Mouse (Mus musculus) heart, postnatal 25 days (tissue): Measurements from ENCODE around the gene Ubxn4. TPM values are rescaled to one million over a fixed set of nuclear protein-coding genes. Genes with fewer than 3 reads are reported as not detected.
"Not testable (repeated sequence)": the region's sequence is repeated elsewhere in the genome, so short reads cannot be mapped to it uniquely, and the experiment has no call there.

Experiments used
- DNase-seq: peaks from one replicate; pipeline ENCODE4 v3.0.0; 2022; ENCODE audit warnings: low spot score
- intact Hi-C: fragments of 180-260 bp; cut with DNase I; formaldehyde crosslinking; loops from one replicate; pipeline ENCODE4 v1.15.1; 2025
- microRNA-seq: library from miRNA; unstranded; fragments of <30 nt; microRNA quantifications from one replicate; pipeline ENCODE4 v1.2.0, GENCODE M21; 2022
- total RNA-seq, 2 experiments: library from RNA; stranded (reverse); gene quantifications; 2 replicates each; pipeline ENCODE4 v1.2.3; 2021

Gene Ubxn4
- total RNA-seq, 2 experiments from 2014 or later, result 33.4 to 37.6 TPM

DNA sequence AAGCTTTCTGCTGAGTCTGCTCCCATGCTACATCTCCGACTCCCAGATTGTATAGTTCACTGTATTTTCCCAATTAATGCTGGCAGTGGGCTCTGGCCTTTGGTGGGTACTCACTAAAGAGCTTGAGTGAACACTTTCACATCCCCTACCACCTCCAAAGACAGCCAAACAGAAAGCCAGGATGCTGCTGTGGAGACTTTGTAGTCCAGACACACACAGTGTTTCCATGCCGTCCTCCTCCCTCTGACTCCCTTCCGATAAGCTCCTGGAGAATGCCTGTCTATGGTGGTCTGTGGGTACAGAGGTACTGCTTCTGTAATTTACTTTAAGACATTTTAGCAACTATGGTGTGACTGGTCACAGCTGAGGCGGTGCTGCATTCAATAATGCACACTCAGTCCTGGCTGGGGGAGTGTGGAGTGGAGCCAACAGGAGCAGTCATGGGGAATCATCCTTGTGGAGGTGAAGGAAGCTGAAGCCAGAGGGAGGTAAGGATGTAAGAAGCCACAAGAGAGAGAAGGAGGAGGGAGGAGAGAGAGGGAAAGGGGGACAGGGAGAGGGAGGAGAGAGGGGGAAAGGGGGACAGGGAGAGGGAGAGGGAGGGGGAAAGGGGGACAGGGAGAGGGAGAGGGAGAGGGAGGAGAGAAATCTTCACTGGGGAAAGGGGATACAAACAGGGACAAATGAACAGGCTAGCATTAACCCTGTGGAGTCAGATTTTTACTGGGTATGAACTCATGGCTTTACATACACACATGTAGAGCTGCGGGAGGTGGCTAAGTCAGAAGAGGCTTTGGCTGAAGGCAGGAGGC is 52.2 kb downstream of the Ubxn4 start:
- intact Hi-C loops, result no loop called here
- DNase-seq, result no peak

DNA sequence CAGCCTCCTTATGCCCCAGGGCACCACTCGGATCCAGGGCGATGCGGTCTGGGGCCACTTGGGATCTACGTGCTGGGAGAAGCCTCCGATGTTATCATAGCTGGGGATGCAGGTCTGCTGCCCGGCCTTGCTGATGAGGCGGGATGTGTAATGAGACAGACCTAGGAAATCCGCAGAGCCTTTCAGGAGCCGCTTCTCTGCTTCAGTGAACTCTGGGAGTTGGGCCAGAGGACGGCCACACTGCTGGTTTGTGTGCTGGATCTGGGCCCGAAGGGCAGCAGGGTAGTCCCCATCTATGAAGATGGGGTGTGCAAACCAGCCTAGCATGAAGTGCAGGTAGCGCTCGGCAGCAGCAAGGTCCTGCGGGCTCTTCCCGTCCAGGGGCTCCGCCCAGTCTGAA is 60.1 kb downstream of the Ubxn4 start:
- DNase-seq, result no peak
- intact Hi-C loops, result no loop called here

DNA sequence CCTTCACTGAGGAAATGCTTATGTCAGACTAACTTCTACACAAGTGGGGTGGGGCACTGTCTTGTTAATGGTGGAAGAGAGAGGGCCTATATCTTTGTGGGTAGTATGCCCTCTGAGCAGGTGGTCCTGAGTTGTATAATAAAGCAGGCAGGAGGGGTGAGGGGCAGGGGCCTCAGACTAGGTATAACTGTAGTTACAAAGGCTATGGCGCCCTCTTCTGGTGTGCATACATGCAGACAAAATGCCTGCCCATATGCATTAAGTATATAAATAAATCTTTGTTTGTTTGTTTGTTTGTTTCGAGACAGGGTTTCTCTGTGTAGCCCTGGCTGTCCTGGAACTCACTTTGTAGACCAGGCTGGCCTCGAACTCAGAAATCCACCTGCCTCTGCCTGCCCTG is 65.3 kb downstream of the Ubxn4 start:
- DNase-seq, result no peak
- intact Hi-C loops, result no loop called here

DNA sequence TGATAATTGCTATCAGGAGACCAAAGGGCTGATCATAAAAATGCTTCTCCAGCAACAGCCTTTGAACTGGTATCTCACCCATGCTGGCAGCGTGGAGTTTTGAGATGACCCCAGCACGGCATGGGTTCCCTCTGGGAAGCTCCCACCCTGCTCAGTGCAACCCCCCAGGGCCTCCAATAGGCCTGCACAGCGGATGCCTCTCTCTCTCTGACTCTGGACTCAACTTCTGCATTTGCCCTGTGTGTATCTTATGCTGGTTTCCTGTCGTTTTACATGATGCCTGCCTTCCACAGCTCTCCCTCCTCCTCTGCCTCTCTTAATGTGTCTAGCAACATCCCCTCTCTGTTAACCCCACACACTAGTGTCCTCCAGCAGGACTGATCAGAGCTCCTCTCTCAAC is 70.9 kb downstream of the Ubxn4 start:
- intact Hi-C loops, result no loop called here
- no peak for DNase-seq

DNA sequence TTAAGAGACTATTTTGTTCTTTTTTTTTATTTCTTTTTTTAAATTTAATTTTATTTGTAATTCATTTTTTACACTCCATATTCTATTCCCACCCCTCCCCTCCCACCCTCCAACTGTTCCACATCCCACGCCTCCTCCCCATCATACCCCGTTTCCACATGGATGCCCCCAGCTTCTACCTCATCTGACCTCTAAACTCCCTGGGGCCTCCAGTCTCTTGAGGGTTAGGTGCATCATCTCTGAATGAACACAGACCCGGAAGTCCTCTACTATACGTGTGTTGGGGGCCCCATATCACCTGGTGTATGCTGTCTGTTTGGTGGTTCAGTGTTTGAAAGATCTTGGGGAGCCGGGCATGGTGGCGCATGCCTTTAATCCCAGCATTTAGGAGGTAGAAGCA is 75.5 kb downstream of the Ubxn4 start:
- DNase-seq, intact Hi-C loops: not testable (repeated sequence)

DNA sequence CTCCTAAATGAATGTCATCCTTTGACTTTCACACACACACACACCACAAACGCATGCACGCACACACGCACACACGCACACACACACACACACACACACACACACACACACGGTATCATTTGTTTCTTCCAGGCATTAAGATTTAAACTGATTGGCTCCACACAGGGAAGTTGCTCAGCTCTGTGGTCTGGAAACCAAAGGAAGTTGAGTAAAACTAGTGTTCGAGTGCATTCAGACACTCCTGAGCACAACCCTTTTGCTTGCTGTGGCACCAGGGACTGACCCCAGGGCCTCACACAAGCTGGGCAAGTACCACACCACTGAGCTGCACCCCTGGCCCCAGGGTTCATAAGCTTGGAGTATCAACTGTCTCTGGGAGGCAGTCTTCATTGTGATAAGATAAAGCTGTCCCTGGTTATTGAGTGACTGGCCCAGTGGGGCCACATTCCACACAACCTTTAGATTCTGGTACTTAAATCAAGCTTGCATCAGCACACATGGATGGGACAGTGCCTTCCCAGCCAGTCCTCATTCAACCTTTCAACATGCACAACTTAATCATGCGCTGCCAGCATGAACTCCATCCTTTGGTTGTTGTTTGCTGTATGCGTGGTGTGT is 79.4 kb downstream of the Ubxn4 start:
- no peak for DNase-seq
- intact Hi-C loops, result no loop called here

- intact Hi-C loops, result no loop called here
- DNase-seq, result no peak
These were observed 81.0 kb downstream of the Ubxn4 start for GRCm38 (mm10) chr1:128324776-128325175.

DNA sequence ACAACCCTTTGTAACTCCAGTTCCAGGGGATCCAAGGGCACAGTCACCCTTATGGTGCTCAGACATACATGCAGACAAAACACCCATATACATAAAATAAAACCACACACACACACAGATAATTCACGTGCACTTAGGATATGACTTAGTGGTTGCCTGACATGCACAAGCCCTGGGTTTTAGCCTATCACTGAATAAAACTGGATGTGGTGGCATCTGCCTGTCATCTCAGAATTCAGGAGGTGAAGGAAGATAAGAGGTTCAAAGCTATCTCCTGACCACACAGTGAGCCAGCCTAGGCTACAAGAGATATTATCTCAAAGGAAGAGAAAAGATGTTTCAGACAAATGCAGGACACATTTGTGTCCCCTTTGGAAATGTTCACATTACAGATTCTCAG is 83.4 kb downstream of the Ubxn4 start:
- no peak for DNase-seq
- intact Hi-C loops, result no loop called here

DNA sequence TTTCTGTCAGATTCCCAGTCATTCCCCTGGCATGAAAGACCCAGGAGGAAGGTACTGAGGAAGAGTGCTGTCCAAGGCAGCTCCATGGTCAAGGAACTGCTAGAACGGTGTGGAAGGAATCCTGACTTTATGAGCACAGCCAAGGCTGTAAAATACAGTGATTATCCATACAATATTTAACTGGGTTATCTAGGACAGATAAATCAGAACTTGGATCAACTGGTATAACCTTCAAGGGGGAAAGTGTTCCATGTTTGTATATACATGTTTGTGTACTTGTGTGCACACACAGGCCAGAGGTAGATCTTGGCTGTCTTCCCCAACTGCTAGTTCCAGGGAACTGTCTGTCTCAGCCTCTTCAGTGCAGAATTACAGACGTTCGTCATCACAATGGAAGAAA is 84.5 kb downstream of the Ubxn4 start, which contains the start of gene Lct:
TSS of gene Lct (minus strand) at position 101 of the 400 bp plus-strand sequence.
- intact Hi-C loops, result no loop called here
- DNase-seq, result no peak

Small RNA genes within 50 kb of the gene (microRNA-seq; reads per million reads assigned to microRNA genes)
- gene Mir128-1, result 230 reads per million, percentile 66 among the genes with 10 or more reads in this experiment

Other genes with a start within 250 kb of the Ubxn4 start
- 1 to 10 TPM; 3.5 to 3.8 TPM for gene Zranb3, start 140.9 kb upstream of the Ubxn4 start, total RNA-seq
- gene R3hdm1, start 140.7 kb upstream of the Ubxn4 start, total RNA-seq, result 10 to 100 TPM; 50.2 to 51.6 TPM
- gene Lct, start 84.4 kb downstream of the Ubxn4 start, total RNA-seq, result not detected
- gene Mcm6, start 115.7 kb downstream of the Ubxn4 start, total RNA-seq, result 1 to 10 TPM; 6.3 to 6.4 TPM
- 10 to 100 TPM; 61.0 to 63.0 TPM for gene Dars, start 173.4 kb downstream of the Ubxn4 start, total RNA-seq